Mouse (Mus musculus): ENCODE results near the gene Gm10181. TPM values are rescaled to one million over a fixed set of nuclear protein-coding genes. Genes with fewer than 3 reads are reported as not detected.

Gene Gm10181
- total RNA-seq, 1 experiment from 2014 or later, result not detected

Other genes with a start within 250 kb of the Gm10181 start
- gene Herpud2, start 62.4 kb downstream of the Gm10181 start, total RNA-seq (2017), result 40.5 and 46.4 TPM in 2 replicates
- 245 and 254 TPM in 2 replicates for gene Sept7, start 163.0 kb downstream of the Gm10181 start, total RNA-seq (2017)